Mouse (Mus musculus): ENCODE results near the gene Myo9b.

DNA sequence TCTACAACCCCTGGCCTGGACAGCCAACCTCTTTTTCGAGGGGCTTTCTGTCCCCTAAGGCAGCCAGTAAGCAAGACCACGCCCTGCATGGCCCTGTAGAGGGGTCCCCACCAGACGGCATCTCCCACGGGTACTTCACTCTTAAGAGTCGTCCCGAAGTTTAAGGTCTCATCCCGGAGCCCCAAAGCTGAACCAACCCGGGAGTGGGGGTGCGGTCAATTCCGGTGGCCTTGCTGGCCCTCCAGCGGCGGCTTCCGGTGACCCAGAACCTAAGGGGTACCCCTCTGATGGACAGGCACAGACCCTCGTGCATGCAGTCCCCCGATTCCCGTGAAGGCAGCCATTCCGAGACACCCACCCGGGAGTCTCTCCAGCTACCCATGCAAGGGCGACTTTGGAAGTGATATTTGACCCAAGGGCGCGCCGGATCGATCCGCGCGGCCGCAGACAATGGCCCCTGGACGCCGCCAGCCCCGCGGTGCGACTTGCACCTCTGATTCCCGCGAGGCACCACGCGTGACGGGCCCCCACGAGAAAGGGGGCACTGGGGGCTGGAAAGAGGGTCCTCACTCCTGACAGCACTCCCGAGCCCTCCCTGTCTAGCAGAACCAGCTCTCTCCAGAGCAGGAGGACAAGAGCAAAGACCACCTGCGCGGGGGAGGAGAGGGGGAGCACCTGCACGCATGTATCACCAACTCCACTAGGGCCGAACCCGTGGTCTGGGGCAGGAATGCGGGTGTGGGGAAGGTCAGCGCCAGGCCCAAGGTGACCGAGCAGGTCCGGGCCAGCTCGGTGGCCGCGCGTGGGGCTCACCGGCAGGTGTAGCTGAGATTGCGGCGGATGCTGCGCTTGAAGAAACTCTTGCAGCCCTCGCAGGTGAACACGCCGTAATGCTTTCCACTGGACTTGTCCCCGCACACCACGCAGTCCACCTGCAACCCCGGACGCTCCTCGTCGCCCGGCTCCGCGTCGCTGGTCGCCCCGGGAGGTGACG is 108.0 kb downstream of the Myo9b start:
- 0 out of 2 replicates have a peak, but pooled peaks have one; percentile 20 for TF ChIP-seq POLR2A (IDR thresholded peaks at IDR 0.05; ENCODE audit: extremely low read depth, insufficient read depth, low read length)
- no peak for TF ChIP-seq CTCF (IDR thresholded peaks at IDR 0.05; ENCODE audit: low read depth, low read length)
